Mouse (Mus musculus) spleen, postnatal 0 days (tissue): Measurements from ENCODE around the gene Pde4c. TPM values are rescaled to one million over a fixed set of nuclear protein-coding genes. Genes with fewer than 3 reads are reported as not detected.

ENCODE experiments used
- polyA plus RNA-seq: library from polyadenylated mRNA; unstranded; fragments of >200 nt; fragmentation: Nextera tagmentation; extraction: Ambion mirVana; gene quantifications from 2 replicates; pipeline ENCODE4 v1.2.1, GENCODE M21; 2015

The Pde4c gene
- polyA plus RNA-seq = 0.16 and 0.24 TPM in 2 replicates

DNA sequence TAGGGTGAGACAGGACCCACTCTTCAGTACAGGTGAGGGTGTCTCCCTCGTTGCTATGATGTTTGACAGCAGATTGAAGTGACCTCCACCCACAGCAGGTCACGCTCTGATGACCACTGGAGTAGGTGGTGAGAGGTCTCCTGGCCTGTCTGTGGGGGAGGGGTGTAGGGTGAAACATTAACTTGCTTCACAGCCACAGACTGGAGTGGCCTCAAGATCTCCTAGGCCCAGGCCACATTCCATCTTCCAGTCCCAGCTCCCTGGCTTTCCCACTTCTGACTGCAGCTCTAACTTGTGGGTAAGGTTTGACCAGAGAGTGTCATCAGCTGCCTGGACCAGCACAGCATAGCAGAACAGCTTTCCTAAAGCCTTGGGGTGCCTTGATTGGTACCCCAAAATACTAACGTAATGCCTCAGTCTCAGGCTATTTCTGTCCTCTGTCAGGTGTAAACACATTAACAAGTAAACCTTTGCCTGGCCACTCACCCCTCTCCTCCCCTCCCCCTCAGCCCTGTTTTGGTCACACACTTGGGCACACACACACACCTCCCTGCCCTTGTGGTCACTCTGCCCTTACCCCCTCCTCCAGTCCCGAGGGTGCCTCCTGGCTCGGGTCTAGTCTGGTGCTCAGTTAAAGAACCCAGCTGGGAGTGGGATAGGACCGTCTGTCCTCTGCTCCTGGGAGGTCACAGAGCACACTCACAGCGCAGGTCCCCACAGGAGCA, at the start of gene Pde4c:
Gene Pde4c (plus strand): TSS at position 235 of the 725 bp plus-strand sequence.

DNA sequence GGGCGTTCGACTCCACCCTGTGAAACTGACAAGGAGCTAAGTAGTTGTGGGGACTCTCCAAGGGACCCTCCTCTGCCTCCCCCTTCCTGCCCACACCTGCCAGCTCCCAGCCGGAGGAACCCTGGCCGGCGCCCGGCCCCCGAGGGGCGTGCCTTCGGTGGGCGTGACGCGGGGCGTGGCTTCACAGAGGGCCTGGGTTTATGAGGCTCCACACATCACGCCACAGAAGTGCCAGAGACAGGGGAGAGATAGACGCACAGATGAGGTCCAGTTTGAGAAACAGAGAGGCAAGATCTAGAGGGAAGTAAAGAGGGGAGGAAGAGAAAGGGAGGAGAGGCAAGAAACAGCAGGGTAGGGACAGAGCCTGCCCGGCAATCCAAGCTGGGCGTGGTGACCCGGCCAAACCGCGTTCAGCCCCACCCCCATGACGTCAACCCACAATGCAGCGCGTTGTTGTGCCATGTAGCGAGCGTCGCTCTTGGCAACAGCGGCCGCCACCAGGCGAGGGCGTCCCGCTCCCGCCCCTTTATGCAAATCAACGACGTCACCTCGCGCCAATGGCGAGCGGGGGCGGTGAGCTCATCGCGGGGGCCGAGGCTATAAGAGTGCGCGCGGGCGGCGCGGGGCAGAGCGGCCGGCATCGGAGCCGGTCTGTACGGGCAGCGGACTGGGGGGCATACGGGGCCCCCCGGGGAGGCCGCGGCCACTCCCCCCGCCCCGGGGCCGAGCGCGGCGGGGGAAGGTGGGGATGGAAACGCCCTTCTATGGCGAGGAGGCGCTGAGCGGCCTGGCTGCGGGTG, 25.0 kb upstream of the Pde4c start, which contains the start of gene Jund:
Gene Jund (plus strand): TSS at position 640 of the 800 bp plus-strand sequence.

DNA sequence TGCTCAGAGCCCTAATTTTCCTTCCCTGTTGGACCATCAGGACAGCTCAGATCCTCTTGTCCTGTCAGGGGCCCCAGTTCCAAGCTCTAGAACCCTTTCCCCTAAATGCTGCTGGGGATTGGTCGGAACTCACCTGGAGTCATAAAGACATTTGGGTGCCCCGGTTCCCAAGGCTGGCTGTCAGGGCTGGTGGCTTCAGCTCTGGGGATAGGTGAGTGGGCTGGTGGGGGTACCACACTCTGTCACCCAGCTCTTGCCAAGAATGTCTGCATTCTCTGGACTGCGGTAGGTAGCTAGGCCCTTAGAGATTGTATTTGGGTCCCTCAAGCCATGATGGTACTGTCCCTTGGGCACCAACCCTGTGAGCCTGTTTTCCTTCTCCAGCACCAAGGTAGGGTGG, 20.2 kb upstream of the Pde4c start, which contains the start of gene Iqcn:
Gene Iqcn (plus strand): TSS at position 171 of the 400 bp plus-strand sequence.

DNA sequence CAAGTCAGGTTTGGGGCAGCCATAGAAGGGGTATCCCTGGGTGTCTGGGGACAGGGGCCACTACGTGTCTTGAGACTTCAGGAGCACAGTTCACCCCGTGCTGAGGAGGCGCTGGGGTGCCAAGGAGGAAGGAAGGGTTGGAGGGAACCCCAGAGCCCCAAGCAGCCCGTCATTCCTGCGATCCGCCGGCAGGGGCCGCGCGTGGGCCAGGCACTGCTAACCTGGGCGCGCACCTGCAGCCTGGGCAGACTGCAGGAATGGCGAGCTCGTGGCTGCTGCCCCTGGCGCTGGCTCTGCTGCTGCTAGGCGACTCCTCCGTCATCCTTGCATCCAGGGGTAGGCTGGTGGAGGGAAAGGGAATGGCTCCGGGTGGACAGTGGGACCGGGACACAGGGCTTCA, 5.2 kb upstream of the Pde4c start, which contains the start of gene Gm3336:
Gene Gm3336 (plus strand): TSS at position 247 of the 400 bp plus-strand sequence.

DNA sequence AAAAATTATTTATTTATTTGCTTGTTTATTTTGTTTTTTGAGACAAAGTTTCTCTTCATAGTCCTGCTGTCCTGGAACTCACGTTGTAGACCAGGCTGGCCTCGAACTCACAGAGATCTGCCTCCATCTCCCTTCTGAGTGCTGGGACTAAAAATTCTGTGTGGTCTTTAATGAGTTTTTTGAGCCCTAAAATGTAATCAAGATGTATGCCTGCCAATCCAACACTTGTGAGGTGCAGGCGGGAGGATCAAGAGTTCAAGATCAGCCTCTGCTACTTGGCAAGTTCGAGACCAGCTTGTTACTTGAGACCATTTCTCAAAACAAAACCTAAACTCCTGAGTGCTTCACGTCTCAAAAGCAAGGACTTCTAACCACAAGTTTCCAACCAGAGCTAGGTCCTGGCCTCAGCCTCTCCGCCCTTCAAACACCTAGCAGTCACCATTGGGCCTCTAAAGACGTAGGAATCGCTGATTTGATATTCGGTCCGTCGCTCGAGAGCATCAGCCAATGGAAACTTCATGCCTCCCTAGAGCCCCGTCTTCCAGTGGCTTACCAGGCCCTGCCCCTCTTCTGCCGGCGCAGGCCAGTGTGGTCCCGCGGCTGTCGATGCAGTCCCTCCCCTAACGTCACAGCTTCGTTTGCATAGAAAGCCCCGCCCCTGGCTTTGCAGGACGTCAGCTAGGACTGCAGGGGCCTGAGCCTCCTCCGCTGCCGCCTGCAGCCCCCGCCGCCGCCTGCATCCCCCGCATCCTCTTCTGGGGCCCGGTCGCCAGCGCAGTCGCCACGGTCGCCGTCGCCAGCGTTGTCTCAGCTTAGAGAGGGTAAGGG, 30.7 kb downstream of the Pde4c start, which contains the start of gene Rab3a:
Gene Rab3a (plus strand): TSS at position 637 of the 828 bp plus-strand sequence.

DNA sequence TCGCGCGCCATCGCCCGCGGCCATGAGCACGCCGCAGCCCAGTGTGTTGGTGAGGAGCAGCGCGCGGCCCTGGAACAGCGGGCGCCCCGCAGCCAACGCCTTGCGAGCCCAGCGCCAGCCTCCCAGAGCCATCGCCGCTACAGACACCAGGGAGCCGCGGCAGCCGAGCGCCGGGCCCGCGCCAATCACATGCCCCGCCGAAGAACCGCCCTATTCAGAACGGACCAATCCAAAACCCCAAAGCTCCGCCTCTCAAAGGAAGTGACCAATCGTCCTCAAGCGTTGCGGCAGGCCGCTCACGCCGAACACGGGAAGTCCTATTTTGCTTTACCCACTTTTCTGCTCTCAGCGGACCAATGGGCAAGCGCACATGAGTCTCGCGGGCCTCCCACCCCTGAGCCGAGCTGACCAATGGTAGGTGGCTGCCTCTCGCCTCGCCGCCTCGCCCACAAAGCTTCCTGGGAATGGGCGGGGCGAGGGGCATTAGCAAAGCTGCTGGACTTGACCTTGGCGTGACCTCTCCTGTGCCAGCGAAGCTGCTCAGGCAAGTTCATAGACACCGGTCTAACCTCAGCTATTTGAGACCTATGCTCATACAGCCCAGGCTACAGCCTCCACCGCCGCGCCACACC, 37.4 kb downstream of the Pde4c start, which contains the start of gene Mpv17l2:
Gene Mpv17l2 (minus strand): TSS at position 172 of the 632 bp plus-strand sequence.

DNA sequence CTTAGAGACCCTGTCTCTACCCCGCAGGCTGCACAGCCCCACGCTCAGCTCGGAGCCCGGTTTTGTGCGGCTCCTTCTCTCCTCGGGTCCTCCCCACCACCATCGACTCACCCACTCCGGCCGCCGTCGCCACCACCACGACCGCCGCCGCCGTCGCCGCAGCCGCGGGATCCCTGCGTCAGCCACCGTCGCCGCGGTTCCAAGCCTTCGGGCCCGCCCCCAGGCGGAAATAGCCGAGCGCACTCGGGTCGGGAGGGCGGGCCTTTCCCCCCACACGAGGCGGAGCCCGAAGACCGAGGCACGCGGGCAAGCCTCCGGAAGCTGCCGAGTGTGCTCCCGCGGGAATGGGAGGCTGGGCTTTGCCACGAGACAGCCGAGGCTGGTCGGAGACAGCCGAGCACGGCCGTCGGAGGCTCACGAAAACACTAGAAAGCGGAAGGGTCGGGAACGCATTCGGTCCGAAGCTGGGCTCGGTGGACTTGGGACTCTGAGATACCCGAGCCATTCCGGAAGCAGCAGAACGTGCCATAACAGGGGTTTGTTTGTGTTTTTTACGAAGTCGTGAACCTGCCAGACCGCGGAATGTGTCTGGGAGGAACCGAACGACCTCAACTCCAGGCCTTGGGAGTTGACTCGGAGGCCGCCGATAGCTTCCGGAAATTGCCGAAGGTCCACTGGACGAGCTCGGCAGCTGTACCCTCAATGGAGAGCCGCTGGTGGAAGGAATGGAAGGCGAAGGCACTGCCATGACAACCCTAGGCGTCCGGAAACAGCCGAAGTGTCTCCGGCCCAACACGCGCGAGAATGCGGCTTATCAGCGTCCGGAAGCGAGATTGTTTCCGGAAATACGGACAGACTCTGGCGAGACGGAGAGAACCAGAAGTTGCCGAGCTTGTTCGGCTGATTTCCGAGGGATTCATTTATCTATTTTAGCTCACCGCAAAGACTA, 53.2 kb downstream of the Pde4c start, which contains the start of gene Pik3r2:
Gene Pik3r2 (minus strand): TSS at position 218 of the 949 bp plus-strand sequence.

Other genes with a start within 250 kb of the Pde4c start
- 6.0 and 7.3 TPM in 2 replicates for gene Klhl26, start 246.8 kb upstream of the Pde4c start, polyA plus RNA-seq
- not detected in 2 replicates for gene Tmem59l, start 236.4 kb upstream of the Pde4c start, polyA plus RNA-seq
- 2.3 and 2.4 TPM in 2 replicates for gene Crlf1, start 230.6 kb upstream of the Pde4c start, polyA plus RNA-seq
- 90.9 and 97.6 TPM in 2 replicates for gene Rex1bd, start 217.0 kb upstream of the Pde4c start, polyA plus RNA-seq
- gene Uba52, start 212.9 kb upstream of the Pde4c start, polyA plus RNA-seq = 940 and 995 TPM in 2 replicates
- 177 and 190 TPM in 2 replicates for gene Fkbp8, start 196.0 kb upstream of the Pde4c start, polyA plus RNA-seq
- 46.7 and 49.2 TPM in 2 replicates for gene Kxd1, start 195.8 kb upstream of the Pde4c start, polyA plus RNA-seq
- 9.3 and 10.1 TPM in 2 replicates for gene Ell, start 184.3 kb upstream of the Pde4c start, polyA plus RNA-seq
- gene Isyna1, start 129.3 kb upstream of the Pde4c start, polyA plus RNA-seq = 50.4 and 57.8 TPM in 2 replicates
- 80.1 and 80.6 TPM in 2 replicates for gene Ssbp4, start 114.8 kb upstream of the Pde4c start, polyA plus RNA-seq
- 10.7 and 14.6 TPM in 2 replicates for gene Lrrc25, start 107.6 kb upstream of the Pde4c start, polyA plus RNA-seq
- 0.79 and 0.93 TPM in 2 replicates for gene Gdf15, start 91.3 kb upstream of the Pde4c start, polyA plus RNA-seq
- 13.5 and 15.4 TPM in 2 replicates for gene Pgpep1, start 63.3 kb upstream of the Pde4c start, polyA plus RNA-seq
- 209 and 217 TPM in 2 replicates for gene Lsm4, start 50.5 kb upstream of the Pde4c start, polyA plus RNA-seq
- 33.3 and 37.5 TPM in 2 replicates for gene Jund, start 24.8 kb upstream of the Pde4c start, polyA plus RNA-seq
- not detected in 2 replicates for gene Iqcn, start 20.3 kb upstream of the Pde4c start, polyA plus RNA-seq
- 0.16 TPM in 1 of 2 replicates, not detected in the other for gene Gm3336, start 5.2 kb upstream of the Pde4c start, polyA plus RNA-seq
- gene Rab3a, start 31.0 kb downstream of the Pde4c start, polyA plus RNA-seq = 4.8 and 5.3 TPM in 2 replicates
- gene Mpv17l2, start 37.2 kb downstream of the Pde4c start, polyA plus RNA-seq = 53.7 and 56.1 TPM in 2 replicates
- 22.8 and 27.4 TPM in 2 replicates for gene Pik3r2, start 53.0 kb downstream of the Pde4c start, polyA plus RNA-seq
- gene Mast3, start 81.3 kb downstream of the Pde4c start, polyA plus RNA-seq = 12.4 and 14.1 TPM in 2 replicates
- 0.60 and 0.93 TPM in 2 replicates for gene Il12rb1, start 84.7 kb downstream of the Pde4c start, polyA plus RNA-seq
- 13.1 and 15.0 TPM in 2 replicates for gene Arrdc2, start 116.0 kb downstream of the Pde4c start, polyA plus RNA-seq
- gene Kcnn1, start 139.5 kb downstream of the Pde4c start, polyA plus RNA-seq = 0.36 and 0.52 TPM in 2 replicates
- gene Ccdc124, start 150.2 kb downstream of the Pde4c start, polyA plus RNA-seq = 54.8 and 56.6 TPM in 2 replicates
- 0.05 and 0.07 TPM in 2 replicates for gene Slc5a5, start 169.0 kb downstream of the Pde4c start, polyA plus RNA-seq
- gene Rpl18a, start 173.7 kb downstream of the Pde4c start, polyA plus RNA-seq = 4,461 and 4,565 TPM in 2 replicates
- 18.8 and 21.9 TPM in 2 replicates for gene Map1s, start 182.2 kb downstream of the Pde4c start, polyA plus RNA-seq